Mouse (Mus musculus) lung, postnatal 0 days (tissue): Measurements from ENCODE around the gene Mmp24.

Source experiments
- CTCF ChIP-seq: IDR thresholded peaks from 2 replicates; pipeline ENCODE4 v1.5.1; 2016; ENCODE audit warnings: antibody characterized with exemption, mild to moderate bottlenecking
- EP300 ChIP-seq: IDR thresholded peaks from 2 replicates; pipeline ENCODE4 v1.6.1; 2016; ENCODE audit warnings: antibody characterized with exemption, mild to moderate bottlenecking, control low read depth

- TF ChIP-seq CTCF = no peak
- TF ChIP-seq EP300 = no peak
These were observed 32.3 kb downstream of the Mmp24 start for GRCm38 (mm10) chr2:155807408-155807807.
